Mouse (Mus musculus) lung, postnatal 10 days (tissue): ENCODE results near the gene Gimap7.

Experiments
- DNase-seq: peaks from one replicate; pipeline ENCODE4 v3.0.0; 2021

The Gimap7 gene

DNA sequence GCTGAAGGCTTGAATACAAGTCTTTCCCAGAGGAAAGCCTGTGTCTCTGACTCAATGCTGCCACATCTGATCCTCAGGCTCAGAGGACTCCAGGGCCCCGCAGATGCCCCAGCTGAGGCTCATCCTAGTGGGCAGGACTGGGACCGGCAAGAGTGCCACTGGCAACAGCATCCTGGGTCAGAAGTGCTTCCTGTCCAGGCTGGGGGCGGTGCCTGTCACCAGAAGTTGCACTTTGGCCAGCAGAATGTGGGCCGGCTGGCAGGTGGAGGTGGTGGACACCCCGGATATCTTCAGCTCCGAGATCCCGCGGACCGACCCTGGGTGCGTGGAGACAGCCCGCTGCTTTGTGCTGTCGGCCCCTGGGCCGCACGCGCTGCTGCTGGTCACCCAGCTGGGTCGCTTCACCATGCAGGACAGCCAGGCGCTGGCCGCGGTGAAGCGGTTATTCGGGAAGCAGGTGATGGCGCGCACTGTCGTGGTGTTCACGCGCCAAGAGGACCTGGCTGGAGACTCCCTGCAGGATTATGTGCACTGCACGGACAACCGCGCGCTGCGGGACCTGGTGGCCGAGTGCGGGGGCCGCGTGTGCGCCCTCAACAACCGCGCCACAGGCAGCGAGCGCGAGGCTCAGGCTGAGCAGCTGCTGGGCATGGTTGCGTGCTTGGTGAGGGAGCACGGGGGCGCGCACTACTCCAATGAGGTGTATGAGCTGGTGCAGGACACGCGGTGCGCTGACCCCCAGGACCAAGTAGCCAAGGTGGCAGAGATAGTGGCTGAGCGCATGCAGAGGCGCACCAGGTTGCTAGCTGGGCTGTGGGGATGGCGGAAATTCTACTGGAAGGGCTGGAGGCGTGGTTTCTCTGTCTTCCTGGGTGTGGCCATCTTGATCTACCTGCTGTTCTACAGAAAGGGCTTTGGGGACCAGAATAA is 24.3 kb downstream of the Gimap7 start:
- peak; percentile 51 for DNase-seq

DNA sequence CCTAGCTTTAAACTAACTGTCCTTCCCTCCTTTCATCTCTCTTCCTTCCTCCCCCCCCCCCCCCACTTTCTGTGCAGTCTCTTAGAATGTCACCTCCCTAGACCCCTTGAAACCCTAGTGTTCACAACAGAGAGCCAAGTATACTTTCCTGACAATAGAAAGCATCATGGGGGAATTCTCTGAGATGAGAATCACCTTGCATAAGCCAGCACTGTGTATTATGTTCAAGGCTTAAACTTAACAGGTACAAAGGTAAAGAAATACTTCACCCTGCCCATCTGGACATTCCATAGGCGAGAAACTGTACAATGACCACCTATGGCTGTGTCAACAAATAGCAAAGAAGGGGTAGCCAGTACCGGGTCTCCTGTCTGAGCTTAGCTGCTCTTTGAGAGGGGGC is 27.1 kb downstream of the Gimap7 start:
- no peak for DNase-seq

DNA sequence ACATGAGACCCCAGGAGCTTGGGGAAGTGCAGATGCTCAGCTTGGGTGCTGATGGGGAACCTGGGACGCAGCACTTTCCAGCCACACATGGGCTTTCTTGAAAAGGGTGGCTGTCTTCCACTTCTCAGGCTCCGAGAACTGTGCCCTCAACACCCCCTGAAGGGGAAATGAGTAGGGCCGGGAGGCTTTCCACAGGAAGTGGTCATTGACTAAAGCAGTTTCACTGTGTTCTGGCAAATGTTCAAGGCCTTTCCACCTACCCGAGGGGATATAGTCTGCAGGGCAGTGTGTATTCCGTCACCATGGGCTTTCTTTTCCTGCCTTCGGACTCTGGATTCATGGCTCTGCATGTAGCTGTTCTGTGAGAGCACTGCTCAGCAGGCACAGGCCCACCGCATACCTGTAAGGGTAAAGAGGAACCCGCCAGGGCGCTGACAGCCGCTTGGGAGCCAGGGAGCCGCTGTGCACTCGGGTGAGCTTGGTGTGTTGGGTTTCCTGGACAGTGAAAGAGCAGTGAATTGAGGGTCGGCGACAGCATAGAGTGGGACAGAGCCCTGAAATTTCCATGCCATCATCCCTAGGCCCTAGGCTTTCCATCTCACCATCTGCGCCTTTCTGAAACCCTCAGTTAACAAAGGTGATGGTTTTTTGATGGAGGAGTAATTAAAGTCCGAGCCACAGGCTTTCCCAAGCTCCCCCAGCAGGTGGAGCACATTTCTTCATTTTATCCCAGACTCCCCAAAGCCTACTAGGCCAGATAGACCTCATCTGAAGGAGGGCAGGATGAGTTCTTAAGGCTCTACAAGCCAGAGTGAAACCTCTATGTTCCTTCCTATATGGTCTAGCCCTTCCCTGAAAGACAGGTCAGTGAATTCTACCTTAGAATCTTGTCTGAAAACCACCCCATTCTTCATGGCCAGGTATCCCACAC is 27.8 kb downstream of the Gimap7 start, which contains the start of gene Gimap5:
Gimap5 (plus strand) TSS at position 239 of the 931 bp plus-strand sequence.
- DNase-seq = peak; percentile 78

GRCm38 (mm10) chr6:48747091-48747966 is 28.9 kb downstream of the Gimap7 start:
- peak; percentile 40 for DNase-seq

DNA sequence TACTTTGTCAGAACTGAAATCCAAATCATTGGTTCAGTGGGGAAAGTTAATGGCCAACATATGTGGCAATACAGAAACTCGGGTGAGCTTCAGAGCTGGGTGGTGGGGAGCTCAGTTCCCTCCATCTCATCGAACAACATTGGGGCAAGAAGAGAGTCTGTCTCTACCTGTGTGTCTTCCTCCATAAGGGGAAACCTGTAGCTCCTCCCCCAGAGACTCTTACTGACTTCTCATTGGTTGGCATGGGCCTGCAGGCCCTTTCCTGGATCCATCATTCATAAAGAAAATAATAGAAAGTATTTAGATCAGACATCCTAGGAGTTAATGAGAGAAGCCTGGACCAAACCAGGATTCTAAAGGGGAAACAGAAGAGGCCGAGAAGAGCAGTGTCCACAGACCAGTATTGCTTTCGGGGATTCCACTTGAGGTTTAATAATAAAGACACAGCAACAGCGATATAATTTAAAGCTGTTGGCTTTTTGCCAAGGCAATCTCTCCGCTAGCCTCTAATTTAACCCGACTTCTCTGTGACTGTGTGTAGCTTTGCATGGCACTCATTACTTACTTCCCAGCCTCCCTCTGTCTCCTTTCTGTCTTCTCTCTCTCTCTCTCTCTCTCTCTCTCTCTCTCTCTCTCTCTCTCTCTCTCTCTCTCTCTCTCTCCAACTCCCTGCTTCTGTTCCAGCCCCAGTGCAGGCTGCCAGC is 45.3 kb downstream of the Gimap7 start:
- no peak for DNase-seq

DNA sequence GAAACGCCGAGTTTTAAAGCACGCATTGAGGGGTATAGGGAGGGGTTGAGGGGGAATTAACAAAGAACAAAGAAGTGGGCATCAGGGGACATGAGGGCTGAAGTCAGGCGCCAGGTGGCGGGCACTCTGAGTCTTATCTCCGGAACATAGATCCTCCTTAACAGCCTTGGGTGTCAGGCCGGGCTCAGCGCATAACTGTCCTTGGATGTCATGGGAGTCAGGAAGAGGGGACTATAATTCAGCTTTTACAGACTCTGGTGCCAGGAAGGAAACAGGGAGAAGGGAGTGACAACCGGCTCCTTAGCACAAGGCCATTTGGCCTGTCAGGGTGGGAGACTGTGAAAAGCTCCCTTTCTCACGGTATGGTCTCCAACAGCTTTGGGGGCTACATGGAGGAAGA is 46.1 kb downstream of the Gimap7 start:
- no peak for DNase-seq

DNA sequence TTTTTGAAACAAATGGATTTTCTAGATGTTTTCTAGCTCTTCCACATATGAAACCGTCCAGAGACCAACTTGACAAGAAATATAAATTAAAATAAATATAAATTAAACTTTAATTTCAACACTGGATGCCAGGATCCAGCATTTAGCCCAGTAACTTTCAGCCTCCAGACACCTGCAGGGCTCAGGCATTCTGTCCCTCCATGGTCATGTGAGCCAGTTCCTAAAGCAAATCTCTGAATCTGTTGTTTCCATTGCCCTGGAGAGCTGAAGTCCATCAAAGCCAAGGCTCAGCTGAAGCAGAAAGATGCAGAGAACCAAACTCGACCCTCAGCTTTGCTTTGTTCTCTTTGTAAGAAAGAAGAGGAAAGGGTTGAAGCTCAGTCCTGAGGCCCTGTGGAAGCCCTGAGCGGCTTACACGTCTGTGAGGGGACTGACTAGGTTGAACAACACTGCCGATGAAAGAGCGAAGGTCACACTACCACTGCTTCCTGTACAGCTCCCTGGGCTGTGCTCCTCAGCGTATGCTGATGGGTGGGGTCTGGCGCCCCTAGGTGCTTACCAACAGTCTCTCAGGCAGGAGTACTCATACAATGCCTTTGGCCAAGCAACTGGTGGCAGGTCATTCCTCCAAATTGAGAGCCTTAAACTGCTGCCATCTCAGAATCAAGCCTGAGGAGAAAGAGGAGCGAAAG is 49.9 kb downstream of the Gimap7 start:
- DNase-seq = no peak

DNA sequence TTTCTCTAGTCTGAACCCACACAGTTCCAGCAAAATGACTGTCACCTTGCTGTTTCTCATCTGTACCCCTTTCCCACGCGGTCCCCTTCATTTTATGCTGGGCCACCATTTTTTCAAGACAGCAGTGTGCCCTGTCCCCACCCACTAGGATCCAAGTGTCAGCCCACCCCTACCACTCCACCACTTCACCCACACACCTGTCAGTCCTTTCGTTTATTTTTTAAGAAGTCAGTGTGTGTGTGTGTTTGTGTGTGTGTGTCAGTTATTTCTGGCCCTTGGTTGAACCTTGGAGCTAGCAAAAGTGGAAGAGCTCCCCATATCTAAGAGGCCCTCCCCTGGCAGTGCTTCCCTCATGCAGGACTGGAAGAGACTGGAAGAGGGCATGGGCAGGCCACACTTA is 50.5 kb downstream of the Gimap7 start:
- no peak for DNase-seq

- DNase-seq = no peak
These were observed 52.3 kb downstream of the Gimap7 start, which contains the start of gene Gimap3 for GRCm38 (mm10) chr6:48770696-48771095. Gene Gimap3, minus strand, starts transcription at chr6:48770851.

DNA sequence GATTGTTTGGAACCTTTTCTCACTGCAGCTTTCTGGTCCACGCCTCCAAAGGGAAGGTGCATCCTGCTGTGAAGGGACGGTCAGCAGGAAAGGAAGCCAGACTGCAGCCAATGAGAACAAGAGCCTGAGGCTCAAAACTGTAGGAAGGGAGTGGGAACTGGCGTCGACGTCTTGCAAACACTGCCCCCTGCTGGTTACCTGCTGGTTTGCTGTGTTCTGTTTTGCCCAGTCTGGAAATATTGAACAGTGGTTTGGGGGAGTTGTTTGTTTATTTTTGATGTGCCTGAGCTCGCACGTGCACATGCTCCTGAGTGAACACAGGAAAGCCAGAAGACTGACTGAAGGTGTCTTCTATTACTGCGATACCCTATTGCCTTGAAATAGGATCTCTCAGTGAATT is 53.6 kb downstream of the Gimap7 start:
- peak; percentile 86 for DNase-seq
